Mouse (Mus musculus): ENCODE results near the gene Washc2.

Gene Washc2

DNA sequence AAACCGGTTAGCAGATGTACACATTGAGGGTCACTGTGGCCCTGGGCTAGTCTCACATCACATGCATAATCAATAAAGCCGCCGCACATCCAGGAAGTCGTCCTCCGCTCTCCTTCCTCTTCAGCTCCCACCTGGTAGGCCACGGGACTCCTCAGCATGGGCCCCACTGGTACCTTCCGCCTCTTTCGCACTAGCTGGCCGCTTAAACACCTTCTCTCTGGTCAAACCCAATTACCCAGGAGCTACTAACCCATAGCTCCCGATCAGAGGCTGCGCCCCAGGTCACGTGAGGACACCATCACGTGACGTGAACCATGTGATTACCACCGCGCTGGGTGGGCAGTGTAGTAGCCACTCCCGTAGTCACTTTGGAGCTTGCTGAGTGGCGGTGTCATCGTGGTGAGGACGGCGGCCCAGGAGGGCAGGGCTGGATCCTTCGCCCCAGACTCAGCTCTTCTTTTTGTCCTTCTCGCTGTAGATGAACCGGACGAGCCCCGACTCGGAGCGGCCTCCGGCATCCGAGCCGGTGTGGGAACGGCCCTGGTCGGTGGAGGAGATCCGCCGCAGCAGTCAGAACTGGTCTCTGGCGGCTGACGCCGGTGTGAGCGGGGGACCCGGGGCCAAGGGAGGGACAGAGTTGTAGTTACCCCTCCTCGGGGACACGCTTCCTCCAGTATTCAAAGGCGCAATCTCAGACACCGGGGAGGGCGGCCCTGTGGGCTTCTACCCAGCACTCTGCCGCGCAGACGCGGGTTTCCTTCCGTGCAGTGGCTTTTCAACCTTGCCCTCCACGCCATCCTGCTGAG is at the start of gene Washc2:
Gene Washc2 (plus strand): TSS at position 310 of the 806 bp plus-strand sequence.
- TF ChIP-seq GATA4 (IDR thresholded peaks at IDR 0.05; ENCODE audit: insufficient replicate concordance, low read length): no peak

DNA sequence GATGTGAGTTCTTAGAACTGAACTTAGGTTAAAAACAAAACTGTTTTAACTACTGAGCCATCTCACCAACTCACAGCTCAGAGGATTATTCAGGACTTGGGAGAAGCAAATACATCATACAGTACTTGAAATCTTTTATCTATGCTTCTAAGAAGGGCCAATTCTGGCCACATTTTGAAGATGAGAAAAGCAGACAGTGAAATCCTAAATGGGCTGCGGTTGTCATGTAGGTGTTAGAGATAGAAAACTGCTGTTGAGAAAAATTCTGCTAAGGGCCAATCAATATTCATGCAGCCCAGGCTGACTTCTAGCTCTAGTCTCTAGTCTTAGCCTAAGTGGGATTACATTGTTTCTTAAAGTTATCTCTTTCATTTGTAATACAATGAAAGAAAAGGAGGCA is 41.5 kb upstream of the Washc2 start:
- no peak for TF ChIP-seq GATA4 (IDR thresholded peaks at IDR 0.05; ENCODE audit: insufficient replicate concordance, low read length)

DNA sequence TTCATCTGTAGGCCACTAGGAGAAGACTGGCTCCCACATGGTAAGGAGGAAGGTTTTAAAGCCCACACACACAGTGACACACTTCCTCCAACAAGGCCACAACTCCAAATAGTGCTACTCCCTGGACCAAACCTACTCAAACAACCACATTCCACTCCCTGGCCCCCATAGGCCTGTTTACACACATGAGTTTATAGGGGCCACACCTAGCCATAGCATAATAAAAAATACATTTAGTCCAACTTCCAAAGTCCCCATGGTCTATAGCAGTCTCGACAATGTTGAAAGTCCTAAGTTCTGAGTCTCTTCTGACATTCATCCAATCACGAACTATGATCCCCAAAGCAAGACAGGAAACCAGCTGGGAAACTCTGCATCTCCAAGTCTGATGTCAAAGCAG is 29.5 kb upstream of the Washc2 start:
- TF ChIP-seq GATA4 (IDR thresholded peaks at IDR 0.05; ENCODE audit: insufficient replicate concordance, low read length): no peak

DNA sequence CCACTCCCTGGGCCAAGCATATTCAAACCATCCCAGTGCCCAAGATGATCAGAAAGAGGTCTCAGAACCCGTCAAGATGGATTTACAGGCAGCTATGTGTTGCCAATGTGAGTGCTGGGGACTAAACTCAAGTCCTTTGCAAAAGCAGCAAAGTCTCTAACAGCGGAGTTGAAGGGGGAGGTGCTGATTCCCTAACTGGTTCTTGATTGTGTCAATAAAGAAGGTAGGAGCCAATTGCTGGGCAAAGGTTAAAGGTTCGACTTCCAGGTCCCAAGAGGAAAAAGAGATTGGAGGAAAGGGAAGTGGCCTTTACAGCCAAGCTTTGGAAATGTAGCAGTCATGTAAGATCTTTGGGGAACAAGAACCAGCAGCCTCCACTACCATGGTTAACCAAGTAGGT is 27.1 kb upstream of the Washc2 start:
- peak; percentile 7; the same call in 1 of the 2 replicates for TF ChIP-seq GATA4 (IDR thresholded peaks at IDR 0.05; ENCODE audit: insufficient replicate concordance, low read length)

DNA sequence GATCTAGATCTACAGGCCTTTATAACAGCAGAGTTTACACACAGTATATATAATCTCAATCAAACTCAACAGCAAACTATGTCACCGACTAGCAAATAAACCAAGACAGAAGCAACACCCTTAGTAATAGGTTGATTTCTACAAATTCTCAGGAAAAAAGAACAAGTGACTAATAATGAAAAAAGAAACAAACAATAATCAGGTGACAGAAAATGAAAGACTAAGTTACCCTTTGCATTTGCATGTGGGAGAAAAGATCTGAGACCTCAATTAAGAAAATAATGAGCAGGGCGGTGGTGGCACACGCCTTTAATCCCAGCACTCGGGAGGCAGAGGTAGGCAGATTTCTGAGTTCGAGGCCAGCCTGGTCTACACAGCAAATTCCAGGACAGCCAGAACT is 24.3 kb upstream of the Washc2 start:
- TF ChIP-seq GATA4 (IDR thresholded peaks at IDR 0.05; ENCODE audit: insufficient replicate concordance, low read length): no peak

DNA sequence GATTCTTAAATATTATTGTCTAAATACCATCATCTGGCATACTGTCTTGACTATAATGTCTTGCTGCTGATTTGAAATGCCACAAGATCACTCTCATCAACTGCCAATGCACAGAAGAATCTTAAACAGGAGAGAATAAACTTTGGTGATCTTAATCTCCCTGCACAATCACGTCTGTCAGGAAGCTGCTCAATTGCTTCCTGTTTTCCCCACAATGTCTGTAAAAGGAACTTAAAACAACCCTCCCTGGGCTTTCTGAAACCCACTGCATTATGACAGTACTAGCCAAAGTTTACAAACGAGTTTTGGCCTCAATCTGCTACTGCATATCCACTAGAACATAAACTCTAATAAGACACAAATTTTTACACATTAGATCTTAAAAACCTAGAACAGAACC is 21.4 kb upstream of the Washc2 start:
- no peak for TF ChIP-seq GATA4 (IDR thresholded peaks at IDR 0.05; ENCODE audit: insufficient replicate concordance, low read length)

DNA sequence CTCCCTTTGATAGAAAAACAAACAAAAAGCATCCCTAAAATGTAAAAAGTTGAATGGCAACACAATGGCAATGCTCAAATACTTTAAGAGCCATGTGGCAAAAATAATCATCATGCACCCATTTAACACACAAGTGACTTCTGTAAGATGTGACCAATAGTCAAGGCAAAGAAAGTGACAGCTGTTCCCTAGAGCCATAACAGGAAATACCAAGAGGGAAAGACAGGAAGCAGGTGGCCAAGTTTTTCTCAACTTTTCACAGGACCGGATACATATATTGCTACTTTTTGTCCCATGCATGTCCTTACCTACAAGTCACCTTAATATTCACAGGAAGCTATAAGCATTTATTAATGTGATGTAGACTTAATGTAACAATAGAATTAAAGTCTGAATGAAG is 18.4 kb upstream of the Washc2 start:
- TF ChIP-seq GATA4 (IDR thresholded peaks at IDR 0.05; ENCODE audit: insufficient replicate concordance, low read length): no peak

DNA sequence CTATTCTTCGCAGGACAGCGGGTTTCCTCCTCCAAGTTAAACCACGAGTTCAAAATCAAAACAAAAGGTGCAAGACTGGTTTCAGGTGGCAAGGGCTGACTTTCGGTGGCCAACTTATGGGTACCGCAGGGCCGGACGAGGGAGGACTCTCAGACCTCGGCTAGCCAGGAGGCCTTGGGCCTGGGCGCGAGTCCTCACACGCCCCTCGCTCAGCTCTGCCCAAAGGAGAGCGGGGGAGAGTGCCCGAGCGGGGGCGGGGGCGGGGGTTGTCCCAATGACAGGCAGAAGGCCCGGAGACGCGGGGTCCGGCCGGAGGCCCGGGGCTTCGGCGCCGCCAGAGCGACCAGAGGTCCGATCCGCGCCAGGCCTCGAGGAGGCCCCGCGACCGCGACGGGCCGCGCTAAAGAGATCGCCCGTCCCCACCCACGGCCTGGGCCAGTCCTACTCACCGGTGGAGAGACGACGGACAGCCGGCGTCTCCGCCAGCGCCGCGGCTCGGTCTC is 15.0 kb upstream of the Washc2 start:
- TF ChIP-seq GATA4 (IDR thresholded peaks at IDR 0.05; ENCODE audit: insufficient replicate concordance, low read length): no peak

DNA sequence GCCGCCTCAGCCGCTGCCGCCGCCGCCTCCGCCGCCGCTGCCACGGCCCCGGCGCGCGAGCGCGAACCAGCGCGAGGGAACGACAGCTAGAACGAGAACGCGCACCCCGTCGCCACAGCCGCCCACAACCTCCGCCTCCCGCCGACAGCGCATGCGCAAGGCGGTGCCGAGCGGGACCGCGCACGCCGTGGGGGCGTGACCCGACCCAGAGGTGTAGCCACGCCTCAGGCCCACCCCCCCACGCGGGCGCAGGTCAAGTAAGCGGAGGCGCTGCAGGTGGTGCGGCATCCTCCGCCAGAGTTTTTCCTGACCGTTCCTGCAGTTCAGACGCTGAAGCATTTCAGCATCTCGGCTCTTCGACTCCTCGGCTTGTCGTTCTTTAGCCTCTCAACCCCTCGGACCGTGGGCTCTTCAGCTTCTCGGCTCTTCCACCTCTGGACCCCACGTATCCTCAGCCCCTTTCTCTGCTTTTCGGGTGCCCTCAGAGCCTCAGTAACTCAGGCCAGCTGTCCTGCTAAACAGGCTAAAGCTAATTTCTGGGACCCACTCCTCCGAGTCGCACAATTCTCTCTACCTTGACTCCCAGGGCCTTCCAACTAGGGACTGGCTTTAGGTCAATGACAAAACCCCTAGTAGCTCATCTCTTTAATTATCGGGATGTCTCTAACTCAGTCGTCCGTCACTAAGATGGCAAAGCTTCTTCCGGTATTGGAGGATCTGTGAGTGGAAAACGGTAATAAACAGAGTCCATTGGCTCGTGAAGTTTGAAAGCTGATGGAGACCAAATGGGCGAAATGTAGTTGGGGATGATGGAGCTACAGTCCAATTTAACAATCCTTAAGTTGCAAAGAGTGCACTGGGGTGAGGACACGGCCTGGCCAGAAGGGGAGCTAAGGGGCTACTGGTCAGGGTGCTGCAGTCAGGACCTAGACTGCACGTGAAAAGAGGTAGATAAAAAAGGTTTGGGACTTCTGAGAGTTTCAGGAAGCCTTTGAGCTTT is 14.1 kb upstream of the Washc2 start, which contains the start of gene Tmcc1:
Gene Tmcc1 (minus strand): TSS at position 93 of the 1,000 bp plus-strand sequence.
- no peak; the same call in 1 of the 2 replicates for TF ChIP-seq GATA4 (IDR thresholded peaks at IDR 0.05; ENCODE audit: insufficient replicate concordance, low read length)

DNA sequence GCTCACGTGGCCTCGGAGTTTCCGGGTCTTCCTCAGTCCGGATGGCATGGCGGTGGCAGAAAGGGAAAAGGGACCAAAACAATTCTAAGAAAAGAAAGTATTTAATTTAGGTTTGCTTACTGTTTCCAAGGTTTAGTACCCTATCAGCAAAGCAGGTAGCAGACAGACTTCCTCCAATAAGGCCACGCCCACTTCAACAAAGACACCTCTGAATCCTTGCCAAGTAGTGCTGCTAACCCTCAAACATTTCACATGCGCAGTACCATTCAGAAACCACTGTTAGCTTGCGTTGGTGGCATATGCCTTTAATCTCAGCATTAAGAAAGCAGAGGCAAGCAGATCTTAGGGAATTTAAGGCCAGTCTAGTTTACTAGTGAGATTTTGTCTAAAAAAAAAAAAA is 12.0 kb upstream of the Washc2 start:
- TF ChIP-seq GATA4 (IDR thresholded peaks at IDR 0.05; ENCODE audit: insufficient replicate concordance, low read length): no peak

DNA sequence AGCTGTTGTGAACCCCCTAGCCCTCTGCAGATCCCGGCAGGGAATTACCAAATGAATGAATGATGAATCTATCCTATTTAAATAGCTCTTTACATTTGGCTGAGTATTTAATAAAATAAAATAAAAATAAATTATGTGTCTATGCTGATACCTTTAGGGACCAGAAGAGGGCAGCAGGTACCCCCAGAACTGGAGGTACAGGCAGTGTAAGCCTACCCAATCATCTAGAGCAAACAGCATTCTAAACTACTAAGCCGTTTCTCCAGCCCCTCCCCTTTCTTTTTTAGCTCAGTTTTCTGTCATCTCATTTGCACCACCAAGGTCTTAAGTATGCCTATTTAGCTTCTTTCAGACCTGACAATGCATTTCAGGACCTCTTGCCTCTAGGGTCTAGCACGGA is 9.7 kb upstream of the Washc2 start:
- no peak for TF ChIP-seq GATA4 (IDR thresholded peaks at IDR 0.05; ENCODE audit: insufficient replicate concordance, low read length)

DNA sequence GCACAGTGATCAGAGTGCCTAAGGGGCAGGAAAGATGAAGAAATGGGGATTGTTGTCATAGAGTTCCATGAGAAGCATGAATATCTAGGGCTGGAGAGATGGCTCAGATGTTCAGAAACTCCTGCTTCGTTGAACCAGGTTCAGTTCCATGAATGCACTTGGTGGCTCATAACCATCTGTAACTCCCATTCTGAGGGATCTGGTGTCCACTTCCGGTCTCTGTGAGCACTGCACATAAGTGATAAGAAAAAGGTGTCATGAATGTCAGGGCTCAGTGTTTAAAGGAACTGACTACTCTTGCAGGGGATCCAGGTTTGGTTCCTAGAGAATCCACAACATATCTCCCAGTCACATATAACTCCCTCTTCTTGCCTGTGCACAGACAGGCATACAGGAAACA is 8.2 kb upstream of the Washc2 start:
- TF ChIP-seq GATA4 (IDR thresholded peaks at IDR 0.05; ENCODE audit: insufficient replicate concordance, low read length): no peak

DNA sequence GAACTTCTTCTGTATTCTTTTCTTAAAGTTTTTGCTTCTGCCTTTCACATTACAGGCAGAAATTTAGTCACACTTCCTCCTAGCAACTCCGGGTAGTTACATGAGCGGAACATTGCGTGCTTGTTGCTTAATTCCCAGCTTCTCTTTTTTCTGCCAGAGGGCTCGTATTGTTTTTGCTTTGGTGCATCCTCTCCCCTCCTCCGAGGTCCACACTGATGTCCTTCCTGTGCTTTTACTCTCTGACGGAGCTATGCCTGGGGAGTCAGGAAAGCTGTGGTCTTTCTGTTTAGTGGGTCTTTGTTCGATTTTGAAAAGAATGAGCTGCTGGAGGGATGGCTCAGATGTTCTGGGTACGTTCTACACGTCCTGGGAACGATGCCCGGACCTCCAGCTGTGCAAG is 19.9 kb downstream of the Washc2 start:
- no peak for TF ChIP-seq GATA4 (IDR thresholded peaks at IDR 0.05; ENCODE audit: insufficient replicate concordance, low read length)

DNA sequence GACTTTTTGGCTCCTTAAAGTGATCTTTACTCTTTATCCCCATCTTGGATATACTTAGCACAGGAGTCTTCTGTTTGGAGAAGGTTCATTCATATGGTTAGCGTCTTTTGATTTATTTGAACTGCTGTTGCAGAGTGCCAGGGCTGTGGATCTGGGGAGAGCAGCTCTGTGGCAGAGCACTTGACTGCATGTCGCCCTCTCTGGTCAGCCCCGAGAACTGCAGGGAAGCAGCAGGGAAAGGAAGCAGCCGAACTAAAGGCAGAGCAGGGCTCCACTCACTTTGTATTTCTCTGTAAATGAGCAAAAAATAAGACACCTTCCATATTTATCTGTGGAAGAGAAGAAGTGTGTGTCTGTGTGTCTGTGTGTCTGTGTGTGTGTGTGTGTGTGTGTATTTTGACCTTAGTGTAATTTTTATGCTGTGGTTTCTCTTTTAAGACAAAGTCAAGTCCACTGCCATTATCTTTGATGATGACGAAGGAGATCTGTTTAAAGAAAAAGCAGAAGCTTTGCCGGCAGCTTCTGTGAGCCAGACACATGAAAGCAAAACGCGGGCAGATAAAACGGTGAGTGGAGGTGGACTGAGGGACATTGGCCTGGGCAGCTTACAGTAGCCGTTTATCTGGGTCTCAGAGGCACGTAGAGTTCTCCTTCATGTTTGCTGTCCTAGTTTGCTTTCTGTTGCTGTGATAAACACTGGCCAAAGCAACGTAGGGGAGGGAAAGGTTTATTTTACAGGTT is 21.1 kb downstream of the Washc2 start:
- peak; percentile 11; the same call in 1 of the 2 replicates for TF ChIP-seq GATA4 (IDR thresholded peaks at IDR 0.05; ENCODE audit: insufficient replicate concordance, low read length)

DNA sequence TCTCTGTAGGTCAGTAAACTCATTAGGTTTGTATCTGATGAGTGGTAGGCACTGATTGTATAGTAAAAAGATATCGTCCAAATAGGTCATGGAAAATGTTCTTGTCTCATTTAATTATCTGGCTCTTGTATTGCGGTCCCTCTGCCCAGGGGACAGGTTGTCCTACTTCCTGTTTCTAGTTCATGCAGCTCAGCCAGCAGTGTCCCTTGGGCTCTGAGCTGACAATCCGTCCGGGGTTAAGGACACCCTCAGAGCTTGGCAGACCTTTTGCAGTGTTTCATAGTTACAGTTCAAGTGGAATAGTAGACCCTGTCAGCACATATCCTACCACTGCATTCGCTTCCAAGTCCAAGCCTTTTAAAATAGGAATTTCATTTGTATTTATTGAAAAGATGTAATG is 27.5 kb downstream of the Washc2 start:
- no peak for TF ChIP-seq GATA4 (IDR thresholded peaks at IDR 0.05; ENCODE audit: insufficient replicate concordance, low read length)

All from liver, adult (tissue).